Mouse (Mus musculus) stomach, embryonic 15.5 days (tissue): Measurements from ENCODE around the gene Cox7b. TPM values are rescaled to one million over a fixed set of nuclear protein-coding genes. Genes with fewer than 3 reads are reported as not detected.
A peak's percentile ranks its signal among the peaks of the same experiment; 100 is the strongest.

Source experiments
- ATAC-seq: fragments of 200-750 bp; cut with Nextera tagmentation; 2 replicates; pipeline ENCODE4 v1.8.0; 2017; ENCODE audit warnings: low read depth, moderate number of reproducible peaks, moderate TSS enrichment; ENCODE audit not compliant: insufficient read depth, low FRiP score
- H3K27ac ChIP-seq: fragments of 300-500 bp; sonication (generic); 2 replicates; pipeline ENCODE4 v1.5.1; 2015; ENCODE audit warnings: mild to moderate bottlenecking, inconsistent platforms
- H3K27me3 ChIP-seq: fragments of 300-500 bp; sonication (generic); replicated peaks from 2 replicates; pipeline ENCODE4 v1.6.1; 2015; ENCODE audit warnings: inconsistent platforms
- H3K36me3 ChIP-seq: fragments of 300-500 bp; sonication (generic); 2 replicates; pipeline ENCODE4 v1.6.1; 2015; ENCODE audit warnings: inconsistent platforms
- H3K4me1 ChIP-seq: fragments of 300-500 bp; sonication (generic); 2 replicates; pipeline ENCODE4 v1.6.1; 2015; ENCODE audit warnings: inconsistent platforms
- H3K4me2 ChIP-seq: fragments of 300-500 bp; sonication (generic); 2 replicates; pipeline ENCODE4 v1.6.1; 2015; ENCODE audit warnings: mild to moderate bottlenecking, inconsistent platforms
- H3K4me3 ChIP-seq: fragments of 300-500 bp; sonication (generic); replicated peaks from 2 replicates; pipeline ENCODE4 v1.5.1; 2015; ENCODE audit warnings: inconsistent platforms
- H3K9ac ChIP-seq: fragments of 300-500 bp; sonication (generic); 2 replicates; pipeline ENCODE4 v1.6.1; 2015; ENCODE audit warnings: inconsistent platforms
- H3K9me3 ChIP-seq: fragments of 300-500 bp; sonication (generic); 2 replicates; pipeline ENCODE4 v1.6.1; 2016; ENCODE audit warnings: inconsistent platforms
- whole genome bisulfite sequencing: fragments of 180-500 bp; shearing (Covaris S2); methylation state at CpG from one replicate; pipeline ENCODE4 v1.1.7; 2015; 5-methylcytosine and 5-hydroxymethylcytosine counted together
- polyA plus RNA-seq: library from polyadenylated mRNA; unstranded; fragments of >200 nt; fragmentation: Nextera tagmentation; extraction: Ambion mirVana; gene quantifications from 2 replicates; pipeline ENCODE4 v1.2.1, GENCODE M21; 2015

Cox7b gene
- polyA plus RNA-seq, 1 experiment from 2014 or later: 422 TPM

- no peaks in the 10 kb centered on the region for H3K27me3 ChIP-seq
- WGBS: 55% methylated on average over 5 of the region's 5 CpGs
- H3K4me1 ChIP-seq: no peaks in the 10 kb centered on the region
- ATAC-seq: no peak
- H3K9me3 ChIP-seq: no peaks in the 10 kb centered on the region
- no peaks in the 10 kb centered on the region for H3K36me3 ChIP-seq
- H3K9ac ChIP-seq: no peak overlapping the region
- H3K4me2 ChIP-seq: no peak overlapping the region
- no peak overlapping the region for H3K4me3 ChIP-seq
- no peak overlapping the region for H3K27ac ChIP-seq
Observed at GRCm38 (mm10) chrX:106030176-106030575, 14.7 kb downstream of the Cox7b start.

GRCm38 (mm10) chrX:106031124-106031523 is 15.6 kb downstream of the Cox7b start:
- no peak overlapping the region for H3K4me2 ChIP-seq
- H3K4me1 ChIP-seq: no peaks in the 10 kb centered on the region
- no peak overlapping the region for H3K4me3 ChIP-seq
- no peak overlapping the region for H3K27ac ChIP-seq
- H3K27me3 ChIP-seq: no peaks in the 10 kb centered on the region
- H3K9ac ChIP-seq: no peak overlapping the region
- no peaks in the 10 kb centered on the region for H3K36me3 ChIP-seq
- no peak for ATAC-seq
- no peaks in the 10 kb centered on the region for H3K9me3 ChIP-seq

- no peak for ATAC-seq
- WGBS: 74% methylated on average over 2 of the region's 2 CpGs
- Histone ChIP-seq H3K9me3 (no peaks in the 10 kb centered on the region), H3K27me3 (no peaks in the 10 kb centered on the region), H3K27ac (no peak overlapping the region), H3K4me1 (no peaks in the 10 kb centered on the region), H3K4me3 (no peak overlapping the region), H3K36me3 (no peaks in the 10 kb centered on the region), H3K9ac (no peak overlapping the region), H3K4me2 (no peak overlapping the region)
Observed at GRCm38 (mm10) chrX:106035727-106036126, 20.2 kb downstream of the Cox7b start.

GRCm38 (mm10) chrX:106037185-106037752 is 21.8 kb downstream of the Cox7b start:
- H3K9ac ChIP-seq: no peak overlapping the region
- H3K36me3 ChIP-seq: no peaks in the 10 kb centered on the region
- H3K9me3 ChIP-seq: no peaks in the 10 kb centered on the region
- no peak overlapping the region for H3K4me3 ChIP-seq
- H3K27me3 ChIP-seq: no peaks in the 10 kb centered on the region
- no peaks in the 10 kb centered on the region for H3K4me1 ChIP-seq
- no peak overlapping the region for H3K4me2 ChIP-seq
- no peak overlapping the region for H3K27ac ChIP-seq
- WGBS: 60% methylated on average over 3 of the region's 3 CpGs
- no peak for ATAC-seq

GRCm38 (mm10) chrX:106043863-106044617 is 28.5 kb downstream of the Cox7b start:
- Histone ChIP-seq H3K9ac (no peak overlapping the region), H3K4me2 (0 out of 2 replicates have a peak overlapping the region, but pooled peaks have one; percentile 13), H3K27me3 (no peaks in the 10 kb centered on the region), H3K4me1 (0 out of 2 replicates have a peak, but pooled peaks cover 3% of the 10 kb centered on the region), H3K9me3 (no peaks in the 10 kb centered on the region), H3K27ac (peak overlapping the region; percentile 48), H3K36me3 (no peaks in the 10 kb centered on the region), H3K4me3 (no peak overlapping the region)
- WGBS: 32% methylated on average over 8 of the region's 8 CpGs
- no peak; the same call in 1 of the 2 replicates for ATAC-seq

GRCm38 (mm10) chrX:106045455-106045854 is 30.0 kb downstream of the Cox7b start:
- Histone ChIP-seq H3K9ac (no peak overlapping the region), H3K27ac (peak overlapping the region; percentile 21; the same call in 1 of the 2 replicates), H3K9me3 (no peaks in the 10 kb centered on the region), H3K36me3 (no peaks in the 10 kb centered on the region), H3K4me2 (no peak overlapping the region), H3K4me1 (0 out of 2 replicates have a peak, but pooled peaks cover 3% of the 10 kb centered on the region), H3K27me3 (no peaks in the 10 kb centered on the region), H3K4me3 (no peak overlapping the region)
- 47% methylated on average over 2 of the region's 2 CpGs for WGBS
- ATAC-seq: 0 out of 2 replicates have a peak, but pooled peaks have one; percentile 58

GRCm38 (mm10) chrX:106045928-106046327 is 30.4 kb downstream of the Cox7b start:
- Histone ChIP-seq H3K4me2 (peak overlapping the region; percentile 19; the same call in 1 of the 2 replicates), H3K27me3 (no peaks in the 10 kb centered on the region), H3K36me3 (no peaks in the 10 kb centered on the region), H3K27ac (peak overlapping the region; percentile 59), H3K4me1 (0 out of 2 replicates have a peak, but pooled peaks cover 3% of the 10 kb centered on the region), H3K9ac (no peak overlapping the region), H3K9me3 (no peaks in the 10 kb centered on the region), H3K4me3 (no peak overlapping the region; the same call in 1 of the 2 replicates)
- 48% methylated on average over 9 of the region's 9 CpGs for WGBS
- no peak for ATAC-seq

GRCm38 (mm10) chrX:106048191-106048590 is 32.7 kb downstream of the Cox7b start:
- Histone ChIP-seq H3K27me3 (no peaks in the 10 kb centered on the region), H3K4me3 (no peak overlapping the region), H3K36me3 (no peaks in the 10 kb centered on the region), H3K9ac (no peak overlapping the region), H3K4me1 (0 out of 2 replicates have a peak, but pooled peaks cover 3% of the 10 kb centered on the region), H3K4me2 (no peak overlapping the region), H3K9me3 (no peaks in the 10 kb centered on the region), H3K27ac (no peak overlapping the region)
- 28% methylated on average over 1 of the region's 1 CpGs for WGBS
- 0 out of 2 replicates have a peak, but pooled peaks have one; percentile 18 for ATAC-seq

Other genes with a start within 250 kb of the Cox7b start
- gene Atrx, start 86.3 kb upstream of the Cox7b start, polyA plus RNA-seq: 160 and 170 TPM in 2 replicates
- 74.3 and 79.6 TPM in 2 replicates for gene Magt1, start 3.8 kb upstream of the Cox7b start, polyA plus RNA-seq
- gene Atp7a, start 11.6 kb downstream of the Cox7b start, polyA plus RNA-seq: 22.5 and 24.8 TPM in 2 replicates
- 1.0 and 1.1 TPM in 2 replicates for gene Tlr13, start 127.5 kb downstream of the Cox7b start, polyA plus RNA-seq
- 290 and 352 TPM in 2 replicates for gene Pgk1, start 171.4 kb downstream of the Cox7b start, polyA plus RNA-seq
- gene Taf9b, start 205.5 kb downstream of the Cox7b start, polyA plus RNA-seq: 10.6 and 10.9 TPM in 2 replicates
- not detected in 2 replicates for gene Fnd3c2, start 239.7 kb downstream of the Cox7b start, polyA plus RNA-seq